Mouse (Mus musculus): Measurements from ENCODE around the gene Nme3. TPM values are rescaled to one million over a fixed set of nuclear protein-coding genes. Genes with fewer than 3 reads are reported as not detected.

Nme3 gene
- polyA plus RNA-seq, 1 experiment from 2014 or later, result 76.1 TPM

DNA sequence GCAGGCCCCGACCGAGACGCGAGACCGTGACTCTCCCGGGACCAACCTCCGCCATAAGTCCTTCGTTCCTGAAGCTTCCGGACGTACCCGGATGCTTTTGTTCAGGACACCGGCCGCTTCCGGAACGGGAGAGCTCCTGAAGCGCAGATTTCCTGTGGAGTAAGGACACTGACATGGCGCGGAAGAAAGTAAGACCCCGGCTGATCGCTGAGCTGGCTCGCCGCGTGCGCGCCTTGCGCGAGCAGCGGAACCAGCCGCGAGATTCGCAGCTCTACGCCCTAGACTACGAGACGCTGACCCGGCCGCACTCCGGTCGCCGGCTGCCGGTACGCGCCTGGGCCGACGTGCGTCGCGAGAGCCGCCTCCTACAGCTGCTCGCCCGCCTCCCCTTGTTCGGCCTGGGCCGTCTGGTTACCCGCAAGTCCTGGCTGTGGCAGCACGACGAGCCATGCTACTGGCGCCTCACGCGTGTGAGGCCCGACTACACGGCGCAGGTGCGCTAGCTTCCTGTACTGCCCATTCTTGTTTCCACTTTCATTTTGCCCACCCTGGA lies 1.2 kb upstream of the Nme3 start, which contains the start of the genes Eme2 and Mrps34:
Eme2 (minus strand) TSS at position 93 of the 553 bp plus-strand sequence.
Mrps34 (plus strand) TSS at position 122 of the 553 bp plus-strand sequence.
- under 1% methylated on average over 62 of the region's 62 CpGs for WGBS
- Histone ChIP-seq H3K4me2 (ENCODE audit: low read length) (peak within 1 kb of the TSS; percentile 92), H3K36me3 (ENCODE audit: control insufficient read depth, insufficient read depth) (peaks cover 28% of the 10 kb centered on the region), H3K27ac (ENCODE audit: low read length) (peak within 1 kb of the TSS; percentile 77), H3K4me3 (replicated peaks; ENCODE audit: low read length) (peak within 1 kb of the TSS; percentile 87), H3K4me1 (replicated peaks; ENCODE audit: control insufficient read depth, insufficient read depth, low read length) (peaks cover 31% of the 10 kb centered on the region), H3K27me3 (replicated peaks; ENCODE audit: control insufficient read depth, insufficient read depth, low read length) (no peaks in the 10 kb centered on the region), H3K9me3 (ENCODE audit: control insufficient read depth, low read length) (no peaks in the 10 kb centered on the region), H3K9ac (replicated peaks; ENCODE audit: low read depth, low read length) (peak within 1 kb of the TSS; percentile 84)
- peak; percentile 60 for ATAC-seq

DNA sequence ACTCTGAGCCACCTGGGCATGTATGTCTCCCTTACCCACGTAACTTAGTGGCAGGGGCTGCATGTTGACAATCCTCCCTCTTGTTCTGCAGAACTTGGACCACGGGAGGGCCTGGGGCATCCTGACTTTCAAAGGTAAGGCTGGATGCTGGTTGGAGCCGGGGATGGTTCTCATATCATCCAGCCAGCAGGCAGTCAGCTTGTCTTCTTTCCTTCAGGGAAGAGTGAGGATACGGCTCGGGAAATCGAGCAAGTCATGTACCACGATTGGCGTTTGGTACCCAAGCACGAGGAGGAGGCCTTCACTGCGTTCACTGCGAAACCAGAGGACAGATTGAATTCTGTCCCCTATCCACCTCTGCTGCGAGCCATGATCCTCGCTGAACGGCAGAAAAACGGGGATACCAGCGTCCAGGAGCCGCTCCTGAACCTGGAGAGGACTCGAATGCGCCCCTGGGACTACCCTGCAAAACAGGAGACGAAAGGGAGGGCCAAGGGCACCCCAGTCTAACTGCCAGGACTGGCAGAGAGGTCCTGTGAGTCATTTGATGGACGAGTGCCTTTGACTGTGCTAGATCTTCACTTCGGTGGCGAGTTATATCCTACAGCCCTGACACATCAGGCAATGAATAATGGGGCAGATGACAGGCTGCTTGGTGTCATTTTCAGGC lies 594 bp upstream of the Nme3 start:
- 9% methylated on average over 23 of the region's 23 CpGs for WGBS
- Histone ChIP-seq H3K4me2 (ENCODE audit: low read length) (peak overlapping the region; percentile 92), H3K36me3 (ENCODE audit: control insufficient read depth, insufficient read depth) (peaks cover 25% of the 10 kb centered on the region), H3K27ac (ENCODE audit: low read length) (peak overlapping the region; percentile 77), H3K27me3 (replicated peaks; ENCODE audit: control insufficient read depth, insufficient read depth, low read length) (no peaks in the 10 kb centered on the region), H3K9me3 (ENCODE audit: control insufficient read depth, low read length) (no peaks in the 10 kb centered on the region), H3K4me1 (replicated peaks; ENCODE audit: control insufficient read depth, insufficient read depth, low read length) (peaks cover 31% of the 10 kb centered on the region), H3K4me3 (replicated peaks; ENCODE audit: low read length) (peak overlapping the region; percentile 87), H3K9ac (replicated peaks; ENCODE audit: low read depth, low read length) (peak overlapping the region; percentile 84)
- ATAC-seq, result no peak

DNA sequence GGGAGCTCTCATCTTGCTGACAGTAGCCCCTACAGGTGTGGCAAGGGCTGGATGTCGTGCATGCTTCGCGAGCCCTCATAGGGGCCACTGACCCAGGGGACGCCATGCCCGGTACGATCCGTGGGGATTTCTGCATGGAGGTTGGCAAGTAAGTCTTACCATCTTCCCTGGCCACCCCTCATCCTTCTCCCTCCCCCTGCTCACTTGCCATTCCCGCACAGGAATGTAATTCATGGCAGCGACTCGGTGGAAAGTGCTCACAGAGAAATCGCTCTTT lies 631 bp downstream of the Nme3 start:
- H3K4me3 ChIP-seq (replicated peaks; ENCODE audit: low read length), result peak overlapping the region; percentile 87
- H3K27ac ChIP-seq (ENCODE audit: low read length), result peak overlapping the region; percentile 87
- 29% methylated on average over 11 of the region's 11 CpGs for WGBS
- ATAC-seq, result no peak
- H3K4me1 ChIP-seq (replicated peaks; ENCODE audit: control insufficient read depth, insufficient read depth, low read length), result peaks cover 31% of the 10 kb centered on the region
- H3K9me3 ChIP-seq (ENCODE audit: control insufficient read depth, low read length), result no peaks in the 10 kb centered on the region
- peak overlapping the region; percentile 84 for H3K9ac ChIP-seq (replicated peaks; ENCODE audit: low read depth, low read length)
- peak overlapping the region; percentile 92 for H3K4me2 ChIP-seq (ENCODE audit: low read length)
- no peaks in the 10 kb centered on the region for H3K27me3 ChIP-seq (replicated peaks; ENCODE audit: control insufficient read depth, insufficient read depth, low read length)
- H3K36me3 ChIP-seq (ENCODE audit: control insufficient read depth, insufficient read depth), result peaks cover 25% of the 10 kb centered on the region

DNA sequence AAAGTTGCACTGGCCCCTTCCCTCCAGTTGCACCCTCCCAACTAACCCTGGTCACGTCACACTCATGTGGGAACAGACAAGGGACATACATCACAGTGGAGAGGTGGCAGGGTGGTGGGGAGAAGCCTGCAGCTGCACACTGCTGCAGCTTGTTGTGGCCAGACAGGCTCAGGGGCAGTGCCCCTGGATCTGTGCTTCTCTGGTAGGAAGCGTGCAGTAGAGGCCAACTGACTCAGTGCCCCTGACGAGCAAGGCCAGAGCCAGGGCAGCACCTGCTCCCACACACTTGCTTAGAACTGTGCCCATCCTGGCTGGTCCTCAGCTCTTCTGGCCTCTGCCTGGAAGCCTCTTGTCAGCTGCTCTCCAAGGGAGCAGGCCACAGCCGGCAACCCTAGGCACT lies 1.3 kb downstream of the Nme3 start:
- H3K4me1 ChIP-seq (replicated peaks; ENCODE audit: control insufficient read depth, insufficient read depth, low read length), result peaks cover 31% of the 10 kb centered on the region
- peak overlapping the region; percentile 87 for H3K4me3 ChIP-seq (replicated peaks; ENCODE audit: low read length)
- H3K4me2 ChIP-seq (ENCODE audit: low read length), result peak overlapping the region; percentile 92

DNA sequence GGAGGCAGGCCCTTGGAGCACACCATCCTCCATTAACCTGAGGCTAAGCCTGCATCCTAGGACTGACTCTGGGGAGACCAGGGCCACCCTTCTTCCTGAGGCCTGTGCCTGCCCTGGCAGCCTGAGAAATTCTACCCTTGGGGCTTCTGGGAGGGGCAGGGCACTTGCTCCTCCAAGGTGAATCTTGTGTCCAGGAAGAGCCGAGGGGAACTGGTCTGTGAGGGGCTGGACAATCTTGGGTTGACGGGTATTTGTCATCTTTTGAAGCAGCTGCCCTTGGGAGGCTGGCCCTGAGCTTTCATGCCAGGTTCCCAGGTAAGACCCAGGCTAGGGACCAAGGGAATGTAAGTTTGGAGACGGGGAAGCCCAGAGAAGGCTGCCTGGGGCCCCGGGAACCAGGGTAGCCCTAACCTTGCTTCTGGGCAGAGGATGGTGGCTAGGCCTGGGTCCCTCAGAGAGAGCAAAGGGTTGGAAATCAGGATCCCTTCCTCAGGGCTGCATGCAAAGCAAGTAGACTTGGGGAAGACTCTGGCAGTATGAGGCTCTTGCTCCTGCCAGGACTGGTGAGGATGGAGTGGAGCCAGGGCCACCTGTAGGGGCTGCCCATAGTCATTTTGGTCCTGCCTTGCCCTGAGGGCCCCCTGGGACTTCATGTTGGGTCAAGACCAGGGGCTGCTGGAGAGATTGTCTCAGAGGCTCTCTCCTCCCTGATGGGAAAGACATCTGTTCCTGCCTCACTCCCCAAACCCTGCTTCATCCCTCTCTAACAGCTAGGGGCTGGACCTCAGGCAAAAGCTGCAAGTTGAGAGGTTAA lies 1.9 kb downstream of the Nme3 start:
- no peak overlapping the region for H3K27ac ChIP-seq (ENCODE audit: low read length)
- no peaks in the 10 kb centered on the region for H3K9me3 ChIP-seq (ENCODE audit: control insufficient read depth, low read length)
- 79% methylated on average over 4 of the region's 4 CpGs for WGBS
- H3K36me3 ChIP-seq (ENCODE audit: control insufficient read depth, insufficient read depth), result peaks cover 30% of the 10 kb centered on the region
- no peak overlapping the region for H3K4me2 ChIP-seq (ENCODE audit: low read length)
- peaks cover 31% of the 10 kb centered on the region for H3K4me1 ChIP-seq (replicated peaks; ENCODE audit: control insufficient read depth, insufficient read depth, low read length)
- ATAC-seq, result no peak
- H3K4me3 ChIP-seq (replicated peaks; ENCODE audit: low read length), result no peak overlapping the region
- H3K9ac ChIP-seq (replicated peaks; ENCODE audit: low read depth, low read length), result no peak overlapping the region
- H3K27me3 ChIP-seq (replicated peaks; ENCODE audit: control insufficient read depth, insufficient read depth, low read length), result no peaks in the 10 kb centered on the region

More for the DNA sequence above, 1.3 kb downstream of the Nme3 start:
- no peak overlapping the region for H3K27ac ChIP-seq (ENCODE audit: low read length)
- H3K9me3 ChIP-seq (ENCODE audit: control insufficient read depth, low read length), result no peaks in the 10 kb centered on the region
- H3K9ac ChIP-seq (replicated peaks; ENCODE audit: low read depth, low read length), result no peak overlapping the region
- WGBS, result 77% methylated on average over 4 of the region's 4 CpGs
- no peak for ATAC-seq
- H3K36me3 ChIP-seq (ENCODE audit: control insufficient read depth, insufficient read depth), result peaks cover 29% of the 10 kb centered on the region
- H3K27me3 ChIP-seq (replicated peaks; ENCODE audit: control insufficient read depth, insufficient read depth, low read length), result no peaks in the 10 kb centered on the region

DNA sequence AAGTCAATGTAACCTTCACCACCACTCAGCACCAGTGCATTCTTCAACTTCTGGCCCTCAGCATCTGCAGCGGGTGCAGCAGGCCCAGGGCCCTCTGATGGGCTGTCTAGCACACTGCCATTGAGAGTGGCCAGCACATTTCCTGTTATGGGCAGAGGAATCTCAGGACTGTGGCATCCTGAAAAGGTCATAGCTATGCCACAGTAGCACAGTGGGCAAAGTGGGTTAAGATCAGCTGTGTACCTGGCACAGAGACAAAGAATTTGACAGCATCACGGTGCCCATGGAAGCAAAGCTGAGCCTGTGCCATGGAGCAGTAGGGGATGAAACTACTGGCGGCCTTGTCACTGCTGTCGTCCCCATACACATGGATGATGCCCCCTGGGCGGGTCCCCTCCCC lies 2.9 kb downstream of the Nme3 start:
- H3K4me2 ChIP-seq (ENCODE audit: low read length), result no peak overlapping the region
- ATAC-seq, result no peak
- no peak overlapping the region for H3K4me3 ChIP-seq (replicated peaks; ENCODE audit: low read length)
- WGBS, result 77% methylated on average over 5 of the region's 5 CpGs
- peaks cover 35% of the 10 kb centered on the region for H3K36me3 ChIP-seq (ENCODE audit: control insufficient read depth, insufficient read depth)
- H3K27ac ChIP-seq (ENCODE audit: low read length), result no peak overlapping the region
- no peaks in the 10 kb centered on the region for H3K27me3 ChIP-seq (replicated peaks; ENCODE audit: control insufficient read depth, insufficient read depth, low read length)
- H3K9ac ChIP-seq (replicated peaks; ENCODE audit: low read depth, low read length), result no peak overlapping the region
- H3K4me1 ChIP-seq (replicated peaks; ENCODE audit: control insufficient read depth, insufficient read depth, low read length), result peaks cover 25% of the 10 kb centered on the region
- no peaks in the 10 kb centered on the region for H3K9me3 ChIP-seq (ENCODE audit: control insufficient read depth, low read length)

DNA sequence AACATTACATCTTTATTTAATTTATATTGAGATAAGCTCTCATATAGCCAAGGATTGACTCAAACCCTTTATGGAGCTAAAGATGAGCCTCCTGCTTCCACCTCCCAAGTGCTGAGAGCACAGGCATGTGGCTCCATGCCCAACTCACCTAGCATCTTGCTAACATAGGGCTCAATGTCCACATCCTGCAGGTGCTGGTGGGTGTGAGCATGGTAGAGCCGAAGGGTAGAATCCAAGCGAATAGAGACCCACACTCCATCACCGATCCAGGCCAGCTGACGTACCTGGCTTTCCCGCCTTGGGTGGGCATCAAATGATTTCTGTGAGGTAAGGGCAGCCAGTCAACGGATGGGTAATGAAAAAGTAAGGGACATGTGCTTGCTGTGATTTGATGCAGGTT lies 3.7 kb downstream of the Nme3 start:
- Histone ChIP-seq H3K9me3 (ENCODE audit: control insufficient read depth, low read length) (no peaks in the 10 kb centered on the region), H3K4me3 (replicated peaks; ENCODE audit: low read length) (no peak overlapping the region), H3K36me3 (ENCODE audit: control insufficient read depth, insufficient read depth) (peaks cover 43% of the 10 kb centered on the region), H3K27ac (ENCODE audit: low read length) (no peak overlapping the region), H3K4me1 (replicated peaks; ENCODE audit: control insufficient read depth, insufficient read depth, low read length) (peaks cover 22% of the 10 kb centered on the region), H3K27me3 (replicated peaks; ENCODE audit: control insufficient read depth, insufficient read depth, low read length) (no peaks in the 10 kb centered on the region), H3K9ac (replicated peaks; ENCODE audit: low read depth, low read length) (no peak overlapping the region), H3K4me2 (ENCODE audit: low read length) (no peak overlapping the region)
- 95% methylated on average over 6 of the region's 6 CpGs for WGBS
- no peak for ATAC-seq

DNA sequence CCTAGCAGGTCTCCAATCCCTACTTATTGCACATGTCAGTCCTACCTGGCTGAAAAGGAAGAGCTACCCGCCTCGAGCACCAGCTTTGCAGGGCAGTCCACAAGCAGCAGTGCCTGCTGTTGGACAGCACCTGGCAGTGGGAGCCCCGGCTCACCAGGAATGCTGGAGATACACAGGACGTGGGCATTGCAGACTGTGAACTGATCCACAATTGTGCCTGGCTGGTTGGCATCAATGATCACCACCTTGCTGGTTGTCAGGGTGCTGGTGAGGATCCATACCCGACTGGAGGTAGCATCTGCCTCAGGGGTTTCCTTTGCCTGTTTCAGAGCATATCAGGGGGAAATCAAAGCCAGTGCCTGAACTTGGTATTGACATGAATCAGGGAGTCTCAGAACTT lies 5.8 kb downstream of the Nme3 start:
- no peak overlapping the region for H3K4me3 ChIP-seq (replicated peaks; ENCODE audit: low read length)
- ATAC-seq, result no peak
- no peak overlapping the region for H3K9ac ChIP-seq (replicated peaks; ENCODE audit: low read depth, low read length)
- no peaks in the 10 kb centered on the region for H3K9me3 ChIP-seq (ENCODE audit: control insufficient read depth, low read length)
- no peak overlapping the region for H3K27ac ChIP-seq (ENCODE audit: low read length)
- H3K4me2 ChIP-seq (ENCODE audit: low read length), result no peak overlapping the region
- peaks cover 9% of the 10 kb centered on the region for H3K4me1 ChIP-seq (replicated peaks; ENCODE audit: control insufficient read depth, insufficient read depth, low read length)
- 91% methylated on average over 5 of the region's 5 CpGs for whole genome bisulfite sequencing
- peaks cover 57% of the 10 kb centered on the region for H3K36me3 ChIP-seq (ENCODE audit: control insufficient read depth, insufficient read depth)
- no peaks in the 10 kb centered on the region for H3K27me3 ChIP-seq (replicated peaks; ENCODE audit: control insufficient read depth, insufficient read depth, low read length)

DNA sequence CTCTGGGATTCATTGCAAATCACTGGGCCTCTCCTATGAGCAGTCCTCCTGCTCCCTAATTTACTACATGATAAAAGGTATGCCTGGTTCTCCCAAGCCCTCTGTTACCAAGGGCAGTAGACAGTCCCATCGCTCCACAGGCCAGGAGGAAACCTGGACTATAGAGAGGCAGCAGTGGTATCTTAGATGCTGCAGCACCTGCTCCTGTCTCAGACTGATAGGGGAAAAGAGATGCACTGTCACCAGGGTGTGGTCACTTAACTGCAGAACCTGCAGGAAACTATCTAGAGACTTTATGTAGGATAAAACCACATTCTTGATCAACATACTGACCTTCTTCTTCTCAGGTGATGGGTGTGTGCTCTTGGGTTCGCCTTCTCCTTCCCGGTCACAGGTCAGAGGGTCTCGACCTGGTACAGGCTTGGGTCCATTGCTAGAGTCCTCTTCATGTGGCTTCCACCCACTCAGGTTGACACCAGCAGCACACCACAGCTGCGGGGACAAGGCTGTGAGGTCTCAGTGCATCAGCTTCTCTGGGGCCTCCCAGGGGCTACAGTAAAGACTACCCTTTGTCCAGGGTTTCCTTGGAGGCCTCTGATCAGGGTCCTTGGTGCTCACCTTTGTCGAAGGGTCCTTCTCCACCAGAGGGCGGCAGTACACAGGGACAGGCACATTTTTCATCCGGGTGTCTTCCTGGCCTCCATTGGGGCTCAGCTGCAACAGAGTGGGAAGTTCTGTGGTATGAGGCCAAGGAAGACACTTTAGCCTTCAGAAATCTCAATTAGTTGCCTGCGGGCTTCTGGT lies 6.6 kb downstream of the Nme3 start:
- 68% methylated on average over 9 of the region's 9 CpGs for WGBS
- Histone ChIP-seq H3K4me1 (replicated peaks; ENCODE audit: control insufficient read depth, insufficient read depth, low read length) (peaks cover 2% of the 10 kb centered on the region), H3K4me2 (ENCODE audit: low read length) (no peak overlapping the region), H3K36me3 (ENCODE audit: control insufficient read depth, insufficient read depth) (peaks cover 63% of the 10 kb centered on the region), H3K27me3 (replicated peaks; ENCODE audit: control insufficient read depth, insufficient read depth, low read length) (no peaks in the 10 kb centered on the region), H3K9ac (replicated peaks; ENCODE audit: low read depth, low read length) (no peak overlapping the region), H3K9me3 (ENCODE audit: control insufficient read depth, low read length) (no peaks in the 10 kb centered on the region), H3K4me3 (replicated peaks; ENCODE audit: low read length) (no peak overlapping the region), H3K27ac (ENCODE audit: low read length) (no peak overlapping the region)
- ATAC-seq, result no peak

All from forebrain, embryonic 16.5 days (tissue).